8 mouse cellular contexts compared by ENCODE assay signal in genomic region chr10:62486618-62487415, GRCm38 (mm10). TPM values are rescaled to one million over a fixed set of nuclear protein-coding genes. Genes with fewer than 3 reads are reported as not detected.
DNase-seq lines count a peak whose midpoint lies in the region; ATAC-seq and TF ChIP-seq lines count a peak whose summit lies in the region.

Gene Vps26a, minus strand, starts transcription at chr10:62486805.

- DNase-seq in c-Kit-positive CD71-positive TER-119-positive erythroid progenitor cells, embryonic 14.5 days (ENCODE audit: low spot score): peak; percentile 97
- peak; percentile 99 for DNase-seq in heart, postnatal 0 days (ENCODE audit: low spot score)
- DNase-seq in kidney, postnatal 4 days: peak; percentile 99

- peaks cover 37% of the 10 kb centered on the region for H3K4me1 ChIP-seq in E14TG2a.4 (replicated peaks; ENCODE audit: low read depth, low read length)
- peaks cover 17% of the 10 kb centered on the region for H3K4me1 ChIP-seq in forebrain, embryonic 12.5 days
- H3K4me1 ChIP-seq in heart, postnatal 0 days (ENCODE audit: control insufficient read depth, insufficient read depth): peaks cover 10% of the 10 kb centered on the region; the same call in 1 of the 2 replicates
- peaks cover 27% of the 10 kb centered on the region for H3K4me1 ChIP-seq in liver, embryonic 16.5 days (ENCODE audit: control insufficient read depth, low read depth, low read length)
- H3K4me1 ChIP-seq in neural tube, embryonic 13.5 days (replicated peaks): peaks cover 29% of the 10 kb centered on the region
- H3K4me1 ChIP-seq in testis, adult 2 months (ENCODE audit: control insufficient read depth, insufficient read depth, low read length): no peaks in the 10 kb centered on the region; the same call in none of the 2 replicates

- H3K9ac ChIP-seq in forebrain, embryonic 12.5 days: peak within 1 kb of the TSS; percentile 86
- H3K9ac ChIP-seq in heart, postnatal 0 days (replicated peaks; ENCODE audit: low read depth, low read length): peak within 1 kb of the TSS; percentile 92
- peak within 1 kb of the TSS; percentile 95 for H3K9ac ChIP-seq in liver, embryonic 16.5 days (ENCODE audit: low read depth, low read length)
- peak within 1 kb of the TSS; percentile 89 for H3K9ac ChIP-seq in neural tube, embryonic 13.5 days

- peaks cover 2% of the 10 kb centered on the region; the same call in 1 of the 2 replicates for H3K27me3 ChIP-seq in E14TG2a.4 (ENCODE audit: insufficient read depth, low read length)
- no peaks in the 10 kb centered on the region for H3K27me3 ChIP-seq in forebrain, embryonic 12.5 days
- no peaks in the 10 kb centered on the region for H3K27me3 ChIP-seq in heart, postnatal 0 days (ENCODE audit: control insufficient read depth, insufficient read depth, low read length)
- H3K27me3 ChIP-seq in liver, embryonic 16.5 days (ENCODE audit: control insufficient read depth, insufficient read depth, low read depth, low read length): no peaks in the 10 kb centered on the region
- H3K27me3 ChIP-seq in neural tube, embryonic 13.5 days: no peaks in the 10 kb centered on the region
- H3K27me3 ChIP-seq in testis, adult 2 months (ENCODE audit: control insufficient read depth, insufficient read depth, low read length): no peaks in the 10 kb centered on the region

- TF ChIP-seq CTCF in E14TG2a.4 (conservative IDR thresholded peaks at IDR 0.05; ENCODE audit: low read length): no peak
- TF ChIP-seq CTCF in heart, postnatal 0 days (IDR thresholded peaks at IDR 0.05; ENCODE audit: low read depth): no peak
- TF ChIP-seq CTCF in testis, adult 2 months (IDR thresholded peaks at IDR 0.05; ENCODE audit: control insufficient read depth, insufficient read depth, insufficient replicate concordance, low read depth, low read length): no peak

- peak within 1 kb of the TSS; percentile 82 for H3K27ac ChIP-seq in forebrain, embryonic 12.5 days
- peak within 1 kb of the TSS; percentile 89 for H3K27ac ChIP-seq in heart, postnatal 0 days (ENCODE audit: low read depth)
- peak within 1 kb of the TSS; percentile 89 for H3K27ac ChIP-seq in liver, embryonic 16.5 days (ENCODE audit: low read length)
- peak within 1 kb of the TSS; percentile 87 for H3K27ac ChIP-seq in neural tube, embryonic 13.5 days (replicated peaks)
- H3K27ac ChIP-seq in testis, adult 2 months (ENCODE audit: control insufficient read depth, insufficient read depth, low read depth, low read length): peak within 1 kb of the TSS; percentile 90

- TF ChIP-seq POLR2A in testis, adult 2 months (IDR thresholded peaks at IDR 0.05; ENCODE audit: control insufficient read depth, low read depth, low read length): peak; percentile 13; the same call in 1 of the 2 replicates

- TF ChIP-seq EP300 in heart, postnatal 0 days (IDR thresholded peaks at IDR 0.05; ENCODE audit: low read depth): peak; percentile 61; the same call in 1 of the 2 replicates

- H3K9me3 ChIP-seq in E14TG2a.4 (ENCODE audit: low read length): no peaks in the 10 kb centered on the region
- H3K9me3 ChIP-seq in forebrain, embryonic 12.5 days: no peaks in the 10 kb centered on the region
- no peaks in the 10 kb centered on the region for H3K9me3 ChIP-seq in heart, postnatal 0 days (replicated peaks; ENCODE audit: control insufficient read depth, low read length)
- no peaks in the 10 kb centered on the region for H3K9me3 ChIP-seq in liver, embryonic 16.5 days (replicated peaks; ENCODE audit: control insufficient read depth, low read length)
- no peaks in the 10 kb centered on the region for H3K9me3 ChIP-seq in neural tube, embryonic 13.5 days

- peak within 1 kb of the TSS; percentile 76 for H3K4me2 ChIP-seq in forebrain, embryonic 12.5 days
- H3K4me2 ChIP-seq in heart, postnatal 0 days (ENCODE audit: low read depth, low read length): peak within 1 kb of the TSS; percentile 90
- H3K4me2 ChIP-seq in liver, embryonic 16.5 days (ENCODE audit: low read depth, low read length): peak within 1 kb of the TSS; percentile 95
- peak within 1 kb of the TSS; percentile 78 for H3K4me2 ChIP-seq in neural tube, embryonic 13.5 days

- WGBS in forebrain, embryonic 12.5 days: under 1% methylated on average over 49 of the region's 59 CpGs
- under 1% methylated on average over 50 of the region's 59 CpGs for WGBS in heart, postnatal 0 days
- WGBS in liver, embryonic 16.5 days (ENCODE audit: insufficient replicate concordance): under 1% methylated on average over 56 of the region's 59 CpGs
- WGBS in neural tube, embryonic 13.5 days: under 1% methylated on average over 48 of the region's 59 CpGs

- no peaks in the 10 kb centered on the region for H3K36me3 ChIP-seq in E14TG2a.4 (ENCODE audit: insufficient read depth, low read length)
- H3K36me3 ChIP-seq in forebrain, embryonic 12.5 days (replicated peaks): no peaks in the 10 kb centered on the region
- no peaks in the 10 kb centered on the region for H3K36me3 ChIP-seq in heart, postnatal 0 days (replicated peaks; ENCODE audit: control insufficient read depth, insufficient read depth, low read length)
- H3K36me3 ChIP-seq in liver, embryonic 16.5 days (ENCODE audit: control insufficient read depth, insufficient read depth): no peaks in the 10 kb centered on the region
- no peaks in the 10 kb centered on the region for H3K36me3 ChIP-seq in neural tube, embryonic 13.5 days
- no peaks in the 10 kb centered on the region; the same call in 1 of the 2 replicates for H3K36me3 ChIP-seq in testis, adult 2 months (ENCODE audit: control insufficient read depth, insufficient read depth, low read length)

- peak; percentile 94 for ATAC-seq in forebrain, embryonic 12.5 days (ENCODE audit: low FRiP score)
- ATAC-seq in heart, postnatal 0 days (ENCODE audit: insufficient read depth, low read depth): peak; percentile 93
- ATAC-seq in liver, embryonic 16.5 days (ENCODE audit: low read depth): peak; percentile 82
- ATAC-seq in neural tube, embryonic 13.5 days (ENCODE audit: low read depth): peak; percentile 92

- peak within 1 kb of the TSS; percentile 97 for H3K4me3 ChIP-seq in E14TG2a.4 (replicated peaks; ENCODE audit: low read length)
- peak within 1 kb of the TSS; percentile 67 for H3K4me3 ChIP-seq in forebrain, embryonic 12.5 days (replicated peaks)
- H3K4me3 ChIP-seq in heart, postnatal 0 days (ENCODE audit: low read depth, low read length): peak within 1 kb of the TSS; percentile 84
- H3K4me3 ChIP-seq in liver, embryonic 16.5 days (ENCODE audit: low read depth, low read length): peak within 1 kb of the TSS; percentile 76
- H3K4me3 ChIP-seq in neural tube, embryonic 13.5 days: peak within 1 kb of the TSS; percentile 93
- H3K4me3 ChIP-seq in testis, adult 2 months (ENCODE audit: control insufficient read depth, low read depth, low read length): peak within 1 kb of the TSS; percentile 91

RNA-seq across cellular contexts. Expression of gene Vps26a, which starts in this region (rescaled TPM):
- 89.7 and 95.6 TPM in 2 replicates for polyA plus RNA-seq in forebrain, embryonic 12.5 days (2016; fragmentation: Nextera tagmentation; extraction: Ambion mirVana)
- 46.5 and 51.0 TPM in 2 replicates for total RNA-seq in heart, postnatal 0 days (2014; rRNA removed; ENCODE audit: low replicate concordance)
- 75.5 and 78.5 TPM in 2 replicates for polyA plus RNA-seq in heart, postnatal 0 days (2015; fragmentation: Nextera tagmentation; extraction: Ambion mirVana)
- 38.0 and 44.0 TPM in 2 replicates for polyA plus RNA-seq in liver, embryonic 16.5 days (2015; fragmentation: Nextera tagmentation; extraction: Ambion mirVana)
- polyA plus RNA-seq in neural tube, embryonic 13.5 days (2015; fragmentation: Nextera tagmentation; extraction: Ambion mirVana): 67.0 and 69.0 TPM in 2 replicates
- polyA plus RNA-seq in testis, adult 2 months (2012; rRNA removed): 94.3 and 104 TPM in 2 replicates

Comparison
In these comparisons a context has a peak if more than half of its experiments do, and no peak if none do; other contexts are left out.
1. Peak in every context shown above with its lines: DNase-seq, ATAC-seq, H3K4me3 ChIP-seq and H3K27ac ChIP-seq.